In the genomic region with DNA sequence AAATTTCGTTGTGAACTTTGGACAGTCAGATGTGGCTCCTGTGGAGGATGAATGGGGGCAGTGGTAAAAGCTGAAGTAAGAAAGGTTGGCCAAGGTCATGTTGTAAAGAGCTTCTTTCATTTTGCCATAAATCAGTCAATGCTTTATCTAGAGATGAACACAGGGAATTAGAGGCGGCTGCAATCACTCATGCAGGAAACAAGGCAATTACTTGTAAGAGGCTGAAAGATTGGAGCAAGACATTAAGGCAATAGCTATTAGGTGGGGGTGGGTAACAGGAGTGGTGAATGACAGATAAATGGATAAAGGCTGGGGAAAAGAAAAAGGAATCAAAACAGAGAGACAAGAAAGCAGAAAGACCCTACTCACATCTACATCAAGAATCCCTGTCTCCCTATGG, we compare ENCODE assay signal across 15 mouse cellular contexts. TPM values are rescaled to one million over a fixed set of nuclear protein-coding genes. Genes with fewer than 3 reads are reported as not detected.
"Had no signal": no experiment of that assay in that cellular context is flagged by ENCODE, and none has a peak within 500 bp of the region (broad histone marks: within the 10 kb centered on the region; RNA-seq: fewer than 3 reads in every experiment).

No protein-coding gene starts in this region.

- H3K4me1 ChIP-seq: liver, embryonic 12.5 days; midbrain, embryonic 15.5 days had no signal

- H3K27ac ChIP-seq: limb, embryonic 15.5 days; liver, embryonic 12.5 days; midbrain, embryonic 15.5 days had no signal

- ATAC-seq: liver, embryonic 12.5 days; midbrain, embryonic 15.5 days had no signal

- H3K4me3 ChIP-seq: limb, embryonic 15.5 days; liver, embryonic 12.5 days; midbrain, embryonic 15.5 days had no signal

- H3K9ac ChIP-seq: limb, embryonic 15.5 days; liver, embryonic 12.5 days; lung, embryonic 14.5 days; midbrain, embryonic 15.5 days had no signal

- H3K4me2 ChIP-seq: limb, embryonic 15.5 days; liver, embryonic 12.5 days; lung, embryonic 14.5 days; midbrain, embryonic 11.5 days; midbrain, embryonic 15.5 days had no signal

- H3K36me3 ChIP-seq: limb, embryonic 15.5 days; liver, embryonic 12.5 days; midbrain, embryonic 15.5 days had no signal

- DNase-seq: kidney, adult 8-10 months; kidney, postnatal 14 days; layer of hippocampus, postnatal 36 days; lung, embryonic 14.5 days; lung, postnatal 10 days; lung, postnatal 4 days; right cerebral cortex, postnatal 14 days; thymus, postnatal 36 days had no signal

- H3K27me3 ChIP-seq: limb, embryonic 15.5 days; liver, embryonic 12.5 days; midbrain, embryonic 15.5 days had no signal

- H3K9me3 ChIP-seq: limb, embryonic 15.5 days; liver, embryonic 12.5 days; midbrain, embryonic 15.5 days had no signal

RNA-seq across cellular contexts. Expression of a gene that starts 3.5 kb away (rescaled TPM):
- total RNA-seq: megakaryocyte, adult 5-6 weeks; monocyte, adult 5-6 weeks; neutrophil, adult 5-6 weeks had no signal
